Mouse (Mus musculus) liver, postnatal 0 days (tissue): ENCODE measurements around the gene Greb1. TPM values are rescaled to one million over a fixed set of nuclear protein-coding genes. Genes with fewer than 3 reads are reported as not detected.

Source experiments
- ATAC-seq: fragments of 200-750 bp; cut with Nextera tagmentation; 2 replicates; pipeline ENCODE4 v1.8.0; 2017; ENCODE audit warnings: mild to moderate bottlenecking, moderate library complexity
- DNase-seq: peaks from one replicate; pipeline ENCODE4 v3.0.0-alpha.2; 2016
- H3K27ac ChIP-seq: fragments of 300-500 bp; sonication (generic); 2 replicates; pipeline ENCODE4 v1.5.1; 2014; ENCODE audit warnings: antibody characterized with exemption, moderate library complexity, mild to moderate bottlenecking, low read depth
- H3K27me3 ChIP-seq: fragments of 300-500 bp; sonication (generic); 2 replicates; pipeline ENCODE4 v1.6.1; 2014; ENCODE audit warnings: low read length, control low read depth, mixed read lengths; ENCODE audit not compliant: insufficient read depth
- H3K36me3 ChIP-seq: fragments of 300-500 bp; sonication (generic); replicated peaks from 2 replicates; pipeline ENCODE4 v1.6.1; 2014; ENCODE audit warnings: mild to moderate bottlenecking, control low read depth, low read length, moderate library complexity, mixed read lengths; ENCODE audit not compliant: insufficient read depth
- H3K4me1 ChIP-seq: fragments of 300-500 bp; sonication (generic); 2 replicates; pipeline ENCODE4 v1.6.1; 2014; ENCODE audit warnings: antibody characterized with exemption, mild to moderate bottlenecking, control low read depth; ENCODE audit not compliant: insufficient read depth
- H3K4me2 ChIP-seq: fragments of 300-500 bp; sonication (generic); 2 replicates; pipeline ENCODE4 v1.6.1; 2014; ENCODE audit warnings: low read depth, mild to moderate bottlenecking, low read length, moderate library complexity, mixed read lengths
- H3K4me3 ChIP-seq: fragments of 300-500 bp; sonication (generic); 2 replicates; pipeline ENCODE4 v1.5.1; 2014; ENCODE audit warnings: low read depth, low read length
- H3K9ac ChIP-seq: fragments of 300-500 bp; sonication (generic); replicated peaks from 2 replicates; pipeline ENCODE4 v1.6.1; 2014; ENCODE audit warnings: mild to moderate bottlenecking, moderate library complexity
- H3K9me3 ChIP-seq: fragments of 300-500 bp; sonication (generic); 2 replicates; pipeline ENCODE4 v1.6.1; 2016; ENCODE audit warnings: mild to moderate bottlenecking, control low read depth, low read length, mixed read lengths
- CTCF ChIP-seq: sonication (generic); IDR thresholded peaks from 2 replicates; pipeline ENCODE4 v1.5.1; 2016; ENCODE audit warnings: antibody characterized with exemption, low read depth
- EP300 ChIP-seq: IDR thresholded peaks from 2 replicates; pipeline ENCODE4 v1.6.1; 2016; ENCODE audit warnings: antibody characterized with exemption, low read depth, mild to moderate bottlenecking
- WGBS: fragments of 180-500 bp; shearing (Covaris S2); extraction: QIAGEN DNeasy Blood & Tissue Kit; methylation state at CpG from one replicate; pipeline ENCODE4 v1.1.7; 2014; ENCODE audit not compliant: insufficient replicate concordance; 5-methylcytosine and 5-hydroxymethylcytosine counted together
- polyA plus RNA-seq: library from polyadenylated mRNA; unstranded; fragments of >200 nt; fragmentation: Nextera tagmentation; extraction: Ambion mirVana; gene quantifications from 2 replicates; pipeline ENCODE4 v1.2.1, GENCODE M21; 2015

Greb1 gene
- polyA plus RNA-seq, 1 experiment from 2014 or later, result 0.12 TPM

DNA sequence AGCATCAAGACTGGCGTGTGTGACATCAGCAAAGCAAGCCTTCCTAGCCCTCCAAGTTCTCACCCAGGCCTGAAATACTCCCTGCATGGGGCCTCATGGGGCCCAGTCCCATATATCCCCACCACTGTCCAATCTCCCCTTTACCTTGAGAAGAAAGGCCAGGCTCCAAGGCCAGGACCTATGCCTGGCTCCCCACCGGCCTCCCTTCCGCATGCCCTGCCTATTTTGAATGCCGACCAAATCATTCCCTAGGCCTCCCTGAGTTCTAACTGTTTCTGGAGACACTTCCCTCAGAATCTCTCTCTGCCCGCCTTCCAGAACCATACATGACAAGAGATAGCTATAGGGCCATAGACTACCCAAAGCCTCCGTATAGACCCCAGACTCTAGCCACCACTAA is 49.1 kb downstream of the Greb1 start:
- H3K27ac ChIP-seq, result no peak overlapping the region
- no peak for TF ChIP-seq CTCF
- no peak for TF ChIP-seq EP300
- no peak for DNase-seq
- no peaks in the 10 kb centered on the region for H3K9me3 ChIP-seq
- H3K27me3 ChIP-seq, result no peaks in the 10 kb centered on the region
- no peak overlapping the region for H3K4me2 ChIP-seq
- H3K4me3 ChIP-seq, result no peak overlapping the region
- no peaks in the 10 kb centered on the region for H3K36me3 ChIP-seq
- H3K4me1 ChIP-seq, result no peaks in the 10 kb centered on the region
- H3K9ac ChIP-seq, result no peak overlapping the region
- WGBS, result 77% methylated on average over 6 of the region's 6 CpGs
- ATAC-seq, result no peak

DNA sequence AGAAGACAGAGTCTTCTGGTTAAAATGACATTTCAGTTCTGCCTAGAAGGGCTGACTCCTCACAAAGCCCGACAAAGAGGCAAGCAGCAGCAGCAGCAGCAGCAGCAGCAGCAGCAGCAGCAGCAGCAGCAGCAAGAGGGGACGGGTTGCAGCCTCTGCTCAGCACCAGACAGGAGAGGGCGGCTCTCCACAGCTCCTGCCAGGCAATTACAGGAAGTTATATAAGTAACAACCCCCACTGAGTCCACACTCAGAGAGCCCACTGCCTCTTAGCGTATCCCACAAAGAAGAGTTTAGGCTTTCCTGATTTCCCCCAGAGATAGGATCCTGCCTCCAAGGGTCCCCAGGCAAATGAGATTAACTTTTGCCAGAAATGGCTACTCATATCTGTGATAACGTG is 60.6 kb downstream of the Greb1 start:
- WGBS, result 28% methylated on average over 5 of the region's 5 CpGs
- no peak overlapping the region for H3K27ac ChIP-seq
- no peak overlapping the region for H3K4me2 ChIP-seq
- H3K9me3 ChIP-seq, result no peaks in the 10 kb centered on the region
- DNase-seq, result no peak
- no peaks in the 10 kb centered on the region for H3K4me1 ChIP-seq
- no peaks in the 10 kb centered on the region for H3K27me3 ChIP-seq
- no peak for TF ChIP-seq CTCF
- H3K4me3 ChIP-seq, result no peak overlapping the region
- ATAC-seq, result no peak
- no peak overlapping the region for H3K9ac ChIP-seq
- no peaks in the 10 kb centered on the region for H3K36me3 ChIP-seq

DNA sequence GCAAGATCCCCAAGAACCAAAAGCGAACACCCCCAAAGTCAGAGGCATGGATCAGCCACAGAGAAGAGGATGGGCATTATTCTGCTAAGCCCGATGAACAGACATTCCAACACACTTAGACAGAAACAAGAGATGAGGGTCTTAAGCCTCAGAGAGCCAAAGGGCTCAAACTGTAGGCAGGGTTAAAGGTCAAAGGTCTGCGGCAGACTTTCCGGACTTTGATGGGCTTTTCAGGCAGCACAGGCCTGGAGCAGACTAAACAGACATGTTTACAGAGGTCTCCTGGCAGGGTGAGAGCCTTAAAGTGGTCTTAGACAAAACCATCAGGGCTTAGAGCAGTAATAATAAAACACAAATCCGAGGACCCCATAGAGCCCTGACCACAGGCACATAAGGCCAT is 63.4 kb downstream of the Greb1 start:
- ATAC-seq, result no peak
- H3K9ac ChIP-seq, result no peak overlapping the region
- no peak overlapping the region for H3K27ac ChIP-seq
- no peak overlapping the region for H3K4me3 ChIP-seq
- H3K9me3 ChIP-seq, result no peaks in the 10 kb centered on the region
- 37% methylated on average over 5 of the region's 5 CpGs for WGBS
- no peak for TF ChIP-seq CTCF
- no peak for TF ChIP-seq EP300
- no peaks in the 10 kb centered on the region for H3K27me3 ChIP-seq
- H3K4me2 ChIP-seq, result no peak overlapping the region
- DNase-seq, result no peak
- no peaks in the 10 kb centered on the region for H3K36me3 ChIP-seq
- no peaks in the 10 kb centered on the region for H3K4me1 ChIP-seq

DNA sequence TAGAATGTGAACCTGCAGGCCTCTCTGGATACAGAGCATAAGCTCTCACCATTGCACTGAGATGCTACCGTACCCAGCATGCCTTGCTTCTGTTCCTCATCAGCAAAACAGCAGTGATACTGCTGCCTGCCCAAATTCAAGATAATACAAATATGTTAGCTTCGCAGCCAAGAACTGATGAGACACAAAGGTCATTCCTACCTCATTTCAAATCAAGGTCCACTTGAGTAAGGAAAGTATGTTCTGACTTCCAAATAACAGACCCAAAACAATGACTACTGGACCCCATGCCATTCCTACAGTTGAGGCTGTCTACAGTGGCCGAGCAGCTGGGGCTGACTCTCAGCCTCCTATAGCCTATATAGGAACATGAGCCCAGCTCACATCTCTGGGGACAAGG is 66.0 kb downstream of the Greb1 start:
- ATAC-seq, result no peak
- no peak for DNase-seq
- H3K27me3 ChIP-seq, result no peaks in the 10 kb centered on the region
- WGBS, result 69% methylated on average over 3 of the region's 3 CpGs
- no peaks in the 10 kb centered on the region for H3K4me1 ChIP-seq
- no peaks in the 10 kb centered on the region for H3K9me3 ChIP-seq
- no peak overlapping the region for H3K9ac ChIP-seq
- no peak overlapping the region for H3K4me2 ChIP-seq
- TF ChIP-seq EP300 (no peak), CTCF (no peak)
- no peaks in the 10 kb centered on the region for H3K36me3 ChIP-seq
- H3K4me3 ChIP-seq, result no peak overlapping the region
- H3K27ac ChIP-seq, result no peak overlapping the region

DNA sequence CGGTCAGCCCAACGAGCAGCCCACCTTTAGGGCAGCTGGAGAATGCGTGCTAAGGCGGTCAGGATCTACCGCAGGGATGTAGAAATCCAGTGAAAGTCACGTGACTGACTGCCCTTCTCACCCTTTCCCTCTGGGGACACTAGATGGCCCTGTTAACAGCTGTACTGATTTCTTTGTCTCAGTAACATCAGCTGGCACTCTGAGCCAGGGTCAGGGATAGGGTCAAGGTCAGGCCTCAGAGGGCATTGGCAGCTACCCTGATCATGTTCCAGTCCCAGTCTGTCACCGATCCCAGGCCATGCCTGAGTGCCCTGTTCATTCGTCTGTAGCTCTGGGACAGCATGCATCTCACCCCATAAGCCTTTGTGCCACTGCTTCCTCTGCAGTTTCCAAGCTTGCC is 66.7 kb downstream of the Greb1 start:
- DNase-seq (peak; percentile 61), ATAC-seq (peak; percentile 92)
- Histone ChIP-seq H3K4me3 (no peak overlapping the region), H3K27ac (no peak overlapping the region), H3K4me1 (0 out of 2 replicates have a peak, but pooled peaks cover 1% of the 10 kb centered on the region), H3K27me3 (no peaks in the 10 kb centered on the region), H3K9ac (no peak overlapping the region), H3K9me3 (no peaks in the 10 kb centered on the region), H3K36me3 (no peaks in the 10 kb centered on the region), H3K4me2 (no peak overlapping the region)
- WGBS, result 55% methylated on average over 8 of the region's 8 CpGs
- TF ChIP-seq CTCF, result peak; percentile 57
- TF ChIP-seq EP300, result no peak

DNA sequence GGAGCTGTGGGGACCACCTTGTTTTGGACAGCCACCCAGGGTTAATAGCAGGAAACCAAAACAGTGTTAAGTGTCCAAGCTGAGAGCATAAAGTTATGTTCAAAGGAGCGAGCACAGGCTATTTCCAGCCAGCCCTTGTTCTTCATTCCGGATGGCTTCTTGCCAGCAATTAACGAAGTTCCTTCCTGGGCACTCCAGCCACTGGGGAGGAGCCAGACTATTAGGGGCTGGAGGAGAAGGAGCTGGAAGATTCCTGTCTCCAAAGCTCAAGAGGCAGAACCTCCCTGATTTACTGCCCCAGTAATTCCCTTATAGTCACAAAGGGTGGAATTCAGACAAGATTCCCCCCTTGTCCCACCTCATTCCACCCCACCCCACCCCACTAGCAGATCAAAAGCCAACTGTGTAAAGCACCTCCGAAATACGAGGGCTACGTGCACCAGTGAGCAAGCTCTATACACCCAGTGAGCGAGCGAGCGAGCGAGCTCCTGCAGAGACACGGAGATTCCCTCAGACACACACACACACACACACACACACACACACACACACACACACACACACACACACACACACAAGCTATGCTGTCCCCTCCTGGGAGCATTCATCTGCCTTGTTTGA is 69.5 kb downstream of the Greb1 start:
- H3K4me2 ChIP-seq, result no peak overlapping the region
- H3K4me1 ChIP-seq, result peaks cover 14% of the 10 kb centered on the region; the same call in 1 of the 2 replicates
- DNase-seq (no peak), ATAC-seq (no peak)
- TF ChIP-seq CTCF (no peak), EP300 (no peak)
- no peaks in the 10 kb centered on the region for H3K9me3 ChIP-seq
- 70% methylated on average over 11 of the region's 11 CpGs for WGBS
- H3K36me3 ChIP-seq, result no peaks in the 10 kb centered on the region
- H3K27me3 ChIP-seq, result no peaks in the 10 kb centered on the region
- no peak overlapping the region for H3K27ac ChIP-seq
- no peak overlapping the region for H3K9ac ChIP-seq
- no peak overlapping the region for H3K4me3 ChIP-seq

DNA sequence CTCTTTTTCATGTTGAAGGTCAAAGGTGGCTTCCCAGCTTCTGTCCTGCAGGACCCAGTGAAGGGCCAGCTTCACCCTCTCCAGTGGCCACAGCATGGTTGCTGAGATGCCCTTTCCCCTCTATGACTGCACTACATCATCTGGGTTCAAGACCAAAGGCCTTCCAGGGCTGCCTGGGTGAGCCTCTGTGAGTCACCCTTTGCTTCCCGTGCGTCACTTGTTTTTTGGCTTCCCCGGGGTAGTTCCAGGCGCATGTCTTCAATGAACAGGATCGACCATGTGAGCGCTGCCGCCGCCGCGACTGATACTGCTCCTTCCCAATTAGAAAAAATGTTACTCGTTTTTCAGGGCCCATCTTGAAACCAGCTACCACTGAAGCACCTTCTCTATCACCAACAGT is 70.5 kb downstream of the Greb1 start:
- H3K4me1 ChIP-seq, result peaks cover 17% of the 10 kb centered on the region; the same call in 1 of the 2 replicates
- H3K27me3 ChIP-seq, result no peaks in the 10 kb centered on the region
- no peaks in the 10 kb centered on the region for H3K36me3 ChIP-seq
- TF ChIP-seq CTCF (no peak), EP300 (no peak)
- H3K27ac ChIP-seq, result no peak overlapping the region
- no peak overlapping the region for H3K4me2 ChIP-seq
- H3K9ac ChIP-seq, result no peak overlapping the region
- WGBS, result 82% methylated on average over 11 of the region's 11 CpGs
- no peak overlapping the region for H3K4me3 ChIP-seq
- no peaks in the 10 kb centered on the region for H3K9me3 ChIP-seq
- DNase-seq (no peak), ATAC-seq (no peak)
